In the genomic region with DNA sequence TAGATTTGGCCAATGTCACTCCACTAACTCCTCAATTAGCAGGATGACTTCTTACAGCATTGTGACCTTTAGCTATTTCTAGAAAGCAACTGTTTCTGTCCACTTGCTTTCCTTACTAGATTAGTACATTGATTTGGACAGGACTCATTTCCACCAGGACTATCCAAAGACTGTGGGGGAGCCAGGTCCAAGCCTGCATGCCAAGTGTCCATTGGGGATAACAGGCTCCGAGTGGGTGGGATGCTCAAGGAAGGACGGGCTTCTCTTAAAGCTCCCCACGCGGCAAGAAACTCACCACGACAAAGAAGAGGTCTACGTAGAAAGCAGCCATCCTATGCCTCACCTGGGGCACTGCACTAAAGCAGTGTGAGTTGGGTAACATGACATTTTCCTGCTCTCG, we compare ENCODE assay signal across 11 mouse cellular contexts.
"Had no signal": no experiment of that assay in that cellular context is flagged by ENCODE, and none has a peak within 500 bp of the region (broad histone marks: within the 10 kb centered on the region; RNA-seq: fewer than 3 reads in every experiment).

No protein-coding gene starts in this region.

- DNase-seq: kidney, adult 18-20 months; kidney, postnatal 10 days; kidney, postnatal 4 days; lung, adult 18-20 months; right cerebral cortex, adult 18-20 months; right cerebral cortex, postnatal 25 days; thymus, postnatal 36 days had no signal

- H3K4me3 ChIP-seq: left cerebral cortex, adult 2 months; limb, embryonic 10.5 days; midbrain, embryonic 13.5 days; neural tube, embryonic 15.5 days had no signal

- H3K27ac ChIP-seq: left cerebral cortex, adult 2 months; limb, embryonic 10.5 days; midbrain, embryonic 13.5 days; neural tube, embryonic 15.5 days had no signal
